ENCODE assay signal across 10 mouse cellular contexts in genomic region chr2:160368422-160369357, GRCm38 (mm10). TPM values are rescaled to one million over a fixed set of nuclear protein-coding genes. Genes with fewer than 3 reads are reported as not detected.
DNase-seq lines count a peak whose midpoint lies in the region; ATAC-seq and TF ChIP-seq lines count a peak whose summit lies in the region.
"Had no signal": no experiment of that assay in that cellular context is flagged by ENCODE, and none has a peak within 500 bp of the region (broad histone marks: within the 10 kb centered on the region; RNA-seq: fewer than 3 reads in every experiment).

No protein-coding gene starts in this region.

- H3K9me3 ChIP-seq in kidney, embryonic 15.5 days (replicated peaks): no peaks in the 10 kb centered on the region
- H3K9me3 ChIP-seq in embryonic facial prominence, embryonic 11.5 days (replicated peaks; ENCODE audit: control insufficient read depth, low read length): no peaks in the 10 kb centered on the region
- H3K9me3 ChIP-seq in hindbrain, postnatal 0 days (ENCODE audit: low read length): no peaks in the 10 kb centered on the region

- no peaks in the 10 kb centered on the region for H3K36me3 ChIP-seq in kidney, embryonic 15.5 days
- no peaks in the 10 kb centered on the region for H3K36me3 ChIP-seq in embryonic facial prominence, embryonic 11.5 days (replicated peaks; ENCODE audit: control insufficient read depth, insufficient read depth, low read depth, low read length)
- no peaks in the 10 kb centered on the region for H3K36me3 ChIP-seq in hindbrain, postnatal 0 days (ENCODE audit: insufficient read depth, low read length)

- no peak for DNase-seq in kidney, adult 11 months
- peak; percentile 52 for DNase-seq in embryonic facial prominence, embryonic 11.5 days (ENCODE audit: low spot score)
- no peak for DNase-seq in hindbrain, postnatal 0 days (ENCODE audit: low spot score)
- peak; percentile 63 for DNase-seq in neural tube, embryonic 10.5 days (ENCODE audit: extremely low spot score, low spot score)
- DNase-seq in right cerebral cortex, postnatal 14 days: no peak
- no peak for DNase-seq in gastrocnemius, postnatal 25 days

- TF ChIP-seq CTCF in hindbrain, postnatal 0 days (IDR thresholded peaks at IDR 0.05; ENCODE audit: low read depth): no peak

- peak overlapping the region; percentile 62 for H3K4me3 ChIP-seq in kidney, embryonic 15.5 days (replicated peaks)
- peak overlapping the region; percentile 28 for H3K4me3 ChIP-seq in embryonic facial prominence, embryonic 11.5 days (ENCODE audit: low read depth, low read length)
- peak overlapping the region; percentile 52 for H3K4me3 ChIP-seq in hindbrain, postnatal 0 days (ENCODE audit: low read length)
- H3K4me3 ChIP-seq: erythroblast, embryonic 14.5 days had no signal

- under 1% methylated on average over 52 of the region's 52 CpGs for WGBS in kidney, embryonic 15.5 days
- WGBS in embryonic facial prominence, embryonic 11.5 days: under 1% methylated on average over 52 of the region's 52 CpGs
- under 1% methylated on average over 52 of the region's 52 CpGs for WGBS in hindbrain, postnatal 0 days

- peaks cover 78% of the 10 kb centered on the region for H3K27me3 ChIP-seq in kidney, embryonic 15.5 days
- H3K27me3 ChIP-seq in embryonic facial prominence, embryonic 11.5 days (ENCODE audit: control insufficient read depth, insufficient read depth, low read length): peaks cover 51% of the 10 kb centered on the region
- H3K27me3 ChIP-seq in hindbrain, postnatal 0 days (ENCODE audit: insufficient read depth, low read length): peaks cover 59% of the 10 kb centered on the region

- H3K9ac ChIP-seq in kidney, embryonic 15.5 days: peak overlapping the region; percentile 17; the same call in 1 of the 2 replicates
- H3K9ac ChIP-seq in embryonic facial prominence, embryonic 11.5 days (replicated peaks; ENCODE audit: low read length): peak overlapping the region; percentile 1
- H3K9ac ChIP-seq in hindbrain, postnatal 0 days (replicated peaks; ENCODE audit: low read length): no peak overlapping the region

- no peak for ATAC-seq in kidney, embryonic 15.5 days (replicated peaks; ENCODE audit: low FRiP score)
- no peak for ATAC-seq in embryonic facial prominence, embryonic 11.5 days (replicated peaks; ENCODE audit: insufficient number of reproducible peaks, low FRiP score, low TSS enrichment, low read depth)
- no peak for ATAC-seq in hindbrain, postnatal 0 days
- no peak for ATAC-seq in monocyte, adult 5-6 weeks (replicated peaks; ENCODE audit: insufficient number of reproducible peaks, low FRiP score, low TSS enrichment, poor library complexity, severe bottlenecking)

- H3K4me2 ChIP-seq in kidney, embryonic 15.5 days: peak overlapping the region; percentile 98
- peak overlapping the region; percentile 89 for H3K4me2 ChIP-seq in embryonic facial prominence, embryonic 11.5 days (ENCODE audit: low read depth, low read length)
- H3K4me2 ChIP-seq in hindbrain, postnatal 0 days (ENCODE audit: low read depth, low read length): peak overlapping the region; percentile 91

- H3K27ac ChIP-seq in kidney, embryonic 15.5 days: no peak overlapping the region
- no peak overlapping the region for H3K27ac ChIP-seq in embryonic facial prominence, embryonic 11.5 days (replicated peaks; ENCODE audit: low read depth, low read length)
- H3K27ac ChIP-seq in hindbrain, postnatal 0 days: no peak overlapping the region

- peaks cover 62% of the 10 kb centered on the region for H3K4me1 ChIP-seq in kidney, embryonic 15.5 days
- H3K4me1 ChIP-seq in embryonic facial prominence, embryonic 11.5 days (ENCODE audit: control insufficient read depth, insufficient read depth, low read length): peaks cover 8% of the 10 kb centered on the region
- H3K4me1 ChIP-seq in hindbrain, postnatal 0 days (ENCODE audit: insufficient read depth, low read length): peaks cover 2% of the 10 kb centered on the region; the same call in 1 of the 2 replicates

RNA-seq across cellular contexts. Expression of gene Mafb, which starts 1.8 kb away (rescaled TPM):
- polyA plus RNA-seq in kidney, embryonic 15.5 days (2015; fragmentation: Nextera tagmentation; extraction: Ambion mirVana): 36.2 and 38.0 TPM in 2 replicates
- polyA plus RNA-seq in embryonic facial prominence, embryonic 11.5 days (2014; fragmentation: Nextera tagmentation; extraction: Ambion mirVana): 4.9 and 5.1 TPM in 2 replicates
- total RNA-seq in hindbrain, postnatal 0 days (2014; rRNA removed): 12.4 and 19.4 TPM in 2 replicates
- polyA plus RNA-seq in hindbrain, postnatal 0 days (2015; fragmentation: Nextera tagmentation; extraction: Ambion mirVana): 13.9 and 14.6 TPM in 2 replicates
- total RNA-seq in monocyte, adult 5-6 weeks (2017): 12.9 to 19.7 TPM (median 18.0 TPM) in 3 replicates
- 10 to 100 TPM; 17.0 to 42.9 TPM for total RNA-seq in gastrocnemius, postnatal 25 days (2021)

RNA-seq across cellular contexts. Expression of gene Gm826, which starts 34.7 kb away (rescaled TPM):
- 0.40 and 0.93 TPM in 2 replicates for polyA plus RNA-seq in kidney, embryonic 15.5 days (2015; fragmentation: Nextera tagmentation; extraction: Ambion mirVana)
- polyA plus RNA-seq in embryonic facial prominence, embryonic 11.5 days (2014; fragmentation: Nextera tagmentation; extraction: Ambion mirVana): not detected in 2 replicates
- total RNA-seq in hindbrain, postnatal 0 days (2014; rRNA removed): 1.1 TPM in 1 of 2 replicates, not detected in the other
- polyA plus RNA-seq in hindbrain, postnatal 0 days (2015; fragmentation: Nextera tagmentation; extraction: Ambion mirVana): not detected in 2 replicates
- 0.87 TPM in 1 of 3 replicates, not detected in the others for total RNA-seq in monocyte, adult 5-6 weeks (2017)
- 1 to 10 TPM; 2.3 to 3.0 TPM for total RNA-seq in gastrocnemius, postnatal 25 days (2021)
- total RNA-seq: ES-E14 had no signal
- polyA plus RNA-seq: erythroblast, embryonic 14.5 days had no signal

Comparison
In these comparisons a context has a peak if more than half of its experiments do, and no peak if none do; other contexts are left out.
1. DNase-seq: peak in embryonic facial prominence, embryonic 11.5 days (single experiment) and neural tube, embryonic 10.5 days (single experiment); none in kidney, adult 11 months (single experiment), hindbrain, postnatal 0 days (single experiment), right cerebral cortex, postnatal 14 days (single experiment) and gastrocnemius, postnatal 25 days (single experiment).
2. Peak in every context shown above with its lines, with median percentiles within 50 percentile points of each other: H3K4me2 ChIP-seq and H3K4me3 ChIP-seq.